Mouse (Mus musculus) hindbrain, postnatal 0 days (tissue): ENCODE data around the gene 2010111I01Rik. TPM values are rescaled to one million over a fixed set of nuclear protein-coding genes. Genes with fewer than 3 reads are reported as not detected.

Experiments
- ATAC-seq: fragments of 200-750 bp; cut with Nextera tagmentation; 2 replicates; pipeline ENCODE4 v1.8.0; 2017; ENCODE audit warnings: mild to moderate bottlenecking, moderate TSS enrichment, moderate library complexity
- DNase-seq: peaks from one replicate; pipeline ENCODE4 v3.0.0-alpha.2; 2015; ENCODE audit warnings: low spot score
- H3K27ac ChIP-seq: fragments of 300-500 bp; sonication (generic); 2 replicates; pipeline ENCODE4 v1.5.1; 2014; ENCODE audit warnings: mild to moderate bottlenecking
- H3K27me3 ChIP-seq: fragments of 300-500 bp; sonication (generic); 2 replicates; pipeline ENCODE4 v1.6.1; 2014; ENCODE audit warnings: low read length, mixed read lengths; ENCODE audit not compliant: insufficient read depth
- H3K36me3 ChIP-seq: fragments of 300-500 bp; sonication (generic); 2 replicates; pipeline ENCODE4 v1.6.1; 2014; ENCODE audit warnings: low read length, mixed read lengths; ENCODE audit not compliant: insufficient read depth
- H3K4me1 ChIP-seq: fragments of 300-500 bp; sonication (generic); 2 replicates; pipeline ENCODE4 v1.6.1; 2014; ENCODE audit warnings: antibody characterized with exemption, low read length, mixed read lengths; ENCODE audit not compliant: insufficient read depth
- H3K4me2 ChIP-seq: fragments of 300-500 bp; sonication (generic); 2 replicates; pipeline ENCODE4 v1.6.1; 2014; ENCODE audit warnings: low read depth, mild to moderate bottlenecking, low read length, moderate library complexity, mixed read lengths
- H3K4me3 ChIP-seq: fragments of 300-500 bp; sonication (generic); 2 replicates; pipeline ENCODE4 v1.5.1; 2014; ENCODE audit warnings: low read length
- H3K9ac ChIP-seq: fragments of 300-500 bp; sonication (generic); replicated peaks from 2 replicates; pipeline ENCODE4 v1.6.1; 2014; ENCODE audit warnings: mild to moderate bottlenecking, low read length, moderate library complexity, mixed read lengths
- H3K9me3 ChIP-seq: fragments of 300-500 bp; sonication (generic); 2 replicates; pipeline ENCODE4 v1.6.1; 2016; ENCODE audit warnings: low read length, mixed read lengths
- CTCF ChIP-seq: IDR thresholded peaks from 2 replicates; pipeline ENCODE4 v1.5.1; 2016; ENCODE audit warnings: antibody characterized with exemption, control low read depth, low read depth
- WGBS: fragments of 180-500 bp; shearing (Covaris S2); extraction: QIAGEN DNeasy Blood & Tissue Kit; methylation state at CpG from one replicate; pipeline ENCODE4 v1.1.7; 2014; 5-methylcytosine and 5-hydroxymethylcytosine counted together
- polyA plus RNA-seq: library from polyadenylated mRNA; unstranded; fragments of >200 nt; fragmentation: Nextera tagmentation; extraction: Ambion mirVana; gene quantifications from 2 replicates; pipeline ENCODE4 v1.2.1, GENCODE M21; 2015
- total RNA-seq: library from RNA; depleted of rRNA; stranded (reverse); fragments of >200 nt; gene quantifications from 2 replicates; pipeline ENCODE4 v1.2.3, GENCODE M21; 2014

Gene 2010111I01Rik
- total and polyA plus RNA-seq, 2 experiments from 2014 or later, result 15.9 to 29.8 TPM

DNA sequence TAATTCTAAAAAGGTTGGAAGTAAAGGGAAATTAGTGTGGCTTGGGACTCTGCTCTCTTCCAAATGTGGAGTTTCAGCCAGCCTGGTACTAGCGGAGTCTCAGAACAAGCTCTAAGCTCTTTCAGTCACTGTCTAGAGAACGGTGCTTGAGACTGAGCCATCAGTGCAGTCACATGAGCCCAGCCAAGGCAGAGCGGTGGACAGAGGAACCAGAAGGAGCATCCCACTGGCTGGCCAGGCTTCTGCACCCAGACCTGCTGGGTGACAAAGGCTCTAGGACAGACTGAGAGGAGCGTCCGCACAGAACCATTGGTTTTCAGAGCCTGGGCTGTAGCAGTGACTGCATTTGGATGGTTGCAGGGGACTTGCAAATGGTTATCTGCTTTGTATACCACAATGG, 337.7 kb downstream of the 2010111I01Rik start:
- no peaks in the 10 kb centered on the region for H3K9me3 ChIP-seq
- H3K4me2 ChIP-seq, result no peak overlapping the region
- no peaks in the 10 kb centered on the region for H3K4me1 ChIP-seq
- TF ChIP-seq CTCF, result no peak
- H3K9ac ChIP-seq, result no peak overlapping the region
- no peak for ATAC-seq
- no peaks in the 10 kb centered on the region for H3K27me3 ChIP-seq
- WGBS, result 79% methylated on average over 5 of the region's 5 CpGs
- peak overlapping the region; percentile 54; the same call in 1 of the 2 replicates for H3K27ac ChIP-seq
- H3K4me3 ChIP-seq, result no peak overlapping the region
- no peak for DNase-seq
- H3K36me3 ChIP-seq, result peaks cover 20% of the 10 kb centered on the region

GRCm38 (mm10) chr13:63304124-63304792, 339.6 kb downstream of the 2010111I01Rik start:
- H3K27me3 ChIP-seq, result no peaks in the 10 kb centered on the region
- no peak overlapping the region for H3K27ac ChIP-seq
- ATAC-seq (no peak), DNase-seq (no peak)
- H3K9me3 ChIP-seq, result no peaks in the 10 kb centered on the region
- no peak for TF ChIP-seq CTCF
- peaks cover 12% of the 10 kb centered on the region for H3K36me3 ChIP-seq
- H3K4me1 ChIP-seq, result no peaks in the 10 kb centered on the region
- no peak overlapping the region for H3K4me2 ChIP-seq
- H3K4me3 ChIP-seq, result no peak overlapping the region
- 70% methylated on average over 6 of the region's 6 CpGs for WGBS
- no peak overlapping the region for H3K9ac ChIP-seq

DNA sequence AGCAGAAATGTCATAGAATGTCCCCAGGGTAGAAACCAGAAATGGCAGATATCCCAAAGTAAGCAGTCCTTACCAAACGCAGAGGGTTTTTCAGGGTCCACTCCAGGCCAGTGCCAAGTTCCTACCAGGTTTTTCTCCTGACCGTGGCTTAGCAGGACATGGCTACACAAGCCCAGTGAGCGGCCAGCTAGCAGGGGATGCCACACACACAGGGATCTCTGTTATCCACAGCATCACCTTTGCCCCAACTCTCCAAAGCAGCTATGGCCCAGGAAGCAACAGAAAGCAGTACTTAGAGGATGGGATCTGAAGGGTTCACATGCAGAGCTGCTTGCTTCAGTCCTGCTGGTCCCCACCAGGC, 340.1 kb downstream of the 2010111I01Rik start:
- ATAC-seq (no peak), DNase-seq (no peak)
- no peaks in the 10 kb centered on the region for H3K27me3 ChIP-seq
- no peak overlapping the region for H3K4me2 ChIP-seq
- H3K9me3 ChIP-seq, result no peaks in the 10 kb centered on the region
- no peak overlapping the region for H3K4me3 ChIP-seq
- no peak overlapping the region for H3K27ac ChIP-seq
- H3K4me1 ChIP-seq, result no peaks in the 10 kb centered on the region
- H3K36me3 ChIP-seq, result peaks cover 12% of the 10 kb centered on the region
- TF ChIP-seq CTCF, result no peak
- 49% methylated on average over 3 of the region's 3 CpGs for WGBS
- no peak overlapping the region for H3K9ac ChIP-seq

DNA sequence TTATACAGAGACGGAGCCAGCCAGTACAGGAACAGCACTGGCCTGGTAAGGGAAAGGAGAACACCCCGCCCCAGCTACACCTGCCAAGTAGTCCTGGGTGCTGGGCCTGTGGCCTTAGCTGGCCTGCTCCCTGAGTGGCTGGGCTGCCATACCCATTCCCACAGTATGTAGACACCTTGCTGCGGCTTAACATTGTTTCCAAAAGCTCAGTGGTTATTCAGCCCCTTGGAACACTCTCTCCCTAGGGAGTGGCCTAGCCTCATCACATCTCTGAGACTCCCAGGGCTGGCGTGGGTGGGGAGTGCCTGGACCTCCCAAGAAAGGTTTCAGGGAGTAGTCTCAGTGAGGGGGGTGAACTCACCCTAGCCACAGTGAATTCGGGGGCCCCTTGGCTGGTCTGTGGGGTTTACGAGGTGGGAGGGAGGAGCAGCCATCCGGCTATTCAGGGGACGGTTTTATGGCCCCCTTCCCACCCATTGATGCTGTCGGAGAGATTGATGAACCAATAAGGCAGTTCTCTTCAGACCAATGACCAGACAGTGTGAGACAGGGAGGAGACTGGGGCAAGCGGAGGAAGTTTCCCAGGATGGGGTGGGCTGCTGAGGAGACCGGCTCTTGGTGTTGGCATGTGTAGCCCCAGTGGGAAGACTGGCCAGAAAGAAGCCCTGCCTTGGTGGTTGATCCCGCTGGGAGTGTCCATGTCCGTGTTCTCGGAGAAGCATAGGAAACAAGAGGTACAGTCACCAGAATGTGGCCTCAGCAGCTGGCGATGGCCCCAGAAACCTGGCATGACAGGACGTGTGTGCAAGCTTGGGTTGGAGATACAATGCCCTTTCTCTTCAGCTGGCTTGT, 340.7 kb downstream of the 2010111I01Rik start:
- Histone ChIP-seq H3K27me3 (no peaks in the 10 kb centered on the region), H3K4me3 (no peak overlapping the region), H3K9ac (no peak overlapping the region), H3K4me2 (no peak overlapping the region), H3K36me3 (peaks cover 12% of the 10 kb centered on the region), H3K4me1 (no peaks in the 10 kb centered on the region), H3K27ac (no peak overlapping the region), H3K9me3 (no peaks in the 10 kb centered on the region)
- DNase-seq (no peak), ATAC-seq (peak; percentile 53; the same call in 1 of the 2 replicates)
- WGBS, result 46% methylated on average over 16 of the region's 16 CpGs
- TF ChIP-seq CTCF, result no peak

DNA sequence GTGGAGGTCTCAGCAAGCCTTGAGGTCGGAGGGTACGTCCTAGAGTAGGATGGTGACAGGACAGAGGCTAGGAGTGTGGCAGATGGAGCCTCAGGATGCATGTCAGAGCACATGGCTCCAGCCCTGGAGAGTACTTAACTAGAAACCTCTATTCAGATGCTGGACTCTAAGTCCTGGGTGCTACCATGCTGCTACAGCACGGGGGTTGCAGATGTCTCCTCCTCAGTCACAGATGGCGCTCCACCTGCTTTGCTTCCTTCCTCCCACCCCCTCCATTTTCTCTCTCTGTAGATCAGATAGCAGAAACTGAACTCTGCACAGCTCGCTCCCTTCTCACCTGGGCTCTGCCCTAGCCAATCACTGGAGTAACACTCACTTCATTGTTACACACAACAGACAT, 342.1 kb downstream of the 2010111I01Rik start:
- 76% methylated on average over 5 of the region's 5 CpGs for WGBS
- no peak overlapping the region for H3K4me3 ChIP-seq
- no peak overlapping the region for H3K27ac ChIP-seq
- H3K9ac ChIP-seq, result no peak overlapping the region
- ATAC-seq, result peak; percentile 43
- TF ChIP-seq CTCF, result no peak
- H3K4me2 ChIP-seq, result no peak overlapping the region
- H3K4me1 ChIP-seq, result no peaks in the 10 kb centered on the region
- DNase-seq, result peak; percentile 39
- H3K27me3 ChIP-seq, result no peaks in the 10 kb centered on the region
- no peaks in the 10 kb centered on the region for H3K9me3 ChIP-seq
- H3K36me3 ChIP-seq, result peaks cover 3% of the 10 kb centered on the region; the same call in 1 of the 2 replicates

DNA sequence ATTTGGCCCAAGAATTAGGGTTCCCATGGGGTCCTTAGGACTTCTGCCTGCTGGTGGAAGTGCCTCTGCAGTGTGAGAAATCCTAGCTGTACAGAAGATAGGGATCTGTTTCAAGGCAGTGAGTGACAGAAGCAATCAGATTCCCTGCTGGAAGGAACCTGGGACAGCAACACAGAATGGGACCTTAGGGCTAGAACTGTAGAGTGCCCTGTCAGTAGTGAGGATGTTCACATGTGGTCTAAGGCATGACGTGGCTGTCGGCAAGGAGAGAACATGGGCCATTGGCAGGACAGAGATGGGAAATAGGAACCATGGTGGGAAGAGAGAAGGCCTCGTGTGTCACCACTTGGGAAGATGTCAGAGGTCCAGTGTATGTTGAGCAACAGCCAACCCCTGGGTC, 344.9 kb downstream of the 2010111I01Rik start:
- no peak for TF ChIP-seq CTCF
- H3K9ac ChIP-seq, result no peak overlapping the region
- no peaks in the 10 kb centered on the region for H3K36me3 ChIP-seq
- no peaks in the 10 kb centered on the region for H3K27me3 ChIP-seq
- no peaks in the 10 kb centered on the region for H3K9me3 ChIP-seq
- H3K4me3 ChIP-seq, result no peak overlapping the region
- no peaks in the 10 kb centered on the region for H3K4me1 ChIP-seq
- H3K4me2 ChIP-seq, result no peak overlapping the region
- WGBS, result 75% methylated on average over 3 of the region's 3 CpGs
- no peak overlapping the region for H3K27ac ChIP-seq
- no peak for ATAC-seq
- no peak for DNase-seq

DNA sequence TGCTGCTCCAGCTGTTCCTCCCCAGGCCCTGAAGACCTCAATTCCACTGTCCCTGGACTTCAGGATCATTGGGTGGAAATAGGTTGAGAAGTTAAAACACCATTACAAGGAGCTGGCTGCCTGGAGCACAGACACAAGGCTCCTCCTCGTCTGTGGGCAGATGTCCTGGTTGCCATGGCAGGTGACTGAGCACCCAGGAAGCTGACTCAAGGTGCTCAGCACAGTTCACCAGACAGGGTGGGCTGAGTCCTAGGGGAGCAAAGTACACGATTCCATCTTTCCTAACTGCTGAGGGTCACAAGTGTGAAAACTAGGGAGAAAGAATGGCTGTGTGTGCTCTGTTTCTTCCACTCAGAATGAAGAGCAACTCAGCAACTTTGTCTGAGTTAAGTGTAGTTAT, 346.5 kb downstream of the 2010111I01Rik start:
- Histone ChIP-seq H3K4me1 (no peaks in the 10 kb centered on the region), H3K36me3 (no peaks in the 10 kb centered on the region), H3K9ac (no peak overlapping the region), H3K4me3 (no peak overlapping the region), H3K9me3 (no peaks in the 10 kb centered on the region), H3K27ac (no peak overlapping the region), H3K4me2 (no peak overlapping the region), H3K27me3 (no peaks in the 10 kb centered on the region)
- no peak for DNase-seq
- ATAC-seq, result no peak
- 62% methylated on average over 2 of the region's 2 CpGs for WGBS
- TF ChIP-seq CTCF, result no peak
